Mouse (Mus musculus) stomach, embryonic 14.5 days (tissue): ENCODE results near the gene Parp11. TPM values are rescaled to one million over a fixed set of nuclear protein-coding genes. Genes with fewer than 3 reads are reported as not detected.

Experiments used
- ATAC-seq: fragments of 200-750 bp; cut with Nextera tagmentation; 2 replicates; pipeline ENCODE4 v1.8.0; 2017; ENCODE audit warnings: low read depth, moderate TSS enrichment; ENCODE audit not compliant: insufficient number of reproducible peaks, insufficient read depth, low FRiP score
- H3K27ac ChIP-seq: fragments of 300-500 bp; sonication (generic); 2 replicates; pipeline ENCODE4 v1.5.1; 2014; ENCODE audit warnings: mild to moderate bottlenecking, low read length, moderate library complexity, mixed read lengths
- H3K27me3 ChIP-seq: fragments of 300-500 bp; sonication (generic); 2 replicates; pipeline ENCODE4 v1.6.1; 2014; ENCODE audit warnings: low read length, control low read depth, mixed read lengths; ENCODE audit not compliant: control insufficient read depth, insufficient read depth
- H3K36me3 ChIP-seq: fragments of 300-500 bp; sonication (generic); 2 replicates; pipeline ENCODE4 v1.6.1; 2014; ENCODE audit warnings: mild to moderate bottlenecking, control low read depth, low read length, moderate library complexity, mixed read lengths; ENCODE audit not compliant: control insufficient read depth, insufficient read depth
- H3K4me1 ChIP-seq: fragments of 300-500 bp; sonication (generic); 2 replicates; pipeline ENCODE4 v1.6.1; 2014; ENCODE audit warnings: low read length, control low read depth, mixed read lengths; ENCODE audit not compliant: control insufficient read depth, insufficient read depth
- H3K4me2 ChIP-seq: fragments of 300-500 bp; sonication (generic); replicated peaks from 2 replicates; pipeline ENCODE4 v1.6.1; 2014; ENCODE audit warnings: low read depth, low read length, control low read depth
- H3K4me3 ChIP-seq: fragments of 300-500 bp; sonication (generic); 2 replicates; pipeline ENCODE4 v1.5.1; 2014; ENCODE audit warnings: low read depth, low read length, control low read depth
- H3K9ac ChIP-seq: fragments of 300-500 bp; sonication (generic); replicated peaks from 2 replicates; pipeline ENCODE4 v1.6.1; 2014; ENCODE audit warnings: low read depth, mild to moderate bottlenecking, control low read depth, low read length, moderate library complexity, mixed read lengths
- H3K9me3 ChIP-seq: fragments of 300-500 bp; sonication (generic); 2 replicates; pipeline ENCODE4 v1.6.1; 2016; ENCODE audit warnings: low read depth, low read length, control low read depth; ENCODE audit not compliant: control insufficient read depth
- WGBS: fragments of 180-500 bp; shearing (Covaris S2); extraction: QIAGEN DNeasy Blood & Tissue Kit; methylation state at CpG from one replicate; pipeline ENCODE4 v1.1.7; 2014; 5-methylcytosine and 5-hydroxymethylcytosine counted together
- polyA plus RNA-seq: library from polyadenylated mRNA; unstranded; fragments of >200 nt; fragmentation: Nextera tagmentation; extraction: Ambion mirVana; gene quantifications from 2 replicates; pipeline ENCODE4 v1.2.1, GENCODE M21; 2014

Parp11 gene
- polyA plus RNA-seq, 1 experiment from 2014 or later: 31.0 TPM

GRCm38 (mm10) chr6:127463273-127464001 is 16.8 kb downstream of the Parp11 start:
- Histone ChIP-seq H3K4me2 (no peak overlapping the region), H3K4me3 (no peak overlapping the region), H3K9me3 (no peaks in the 10 kb centered on the region), H3K27me3 (no peaks in the 10 kb centered on the region), H3K4me1 (no peaks in the 10 kb centered on the region), H3K27ac (no peak overlapping the region), H3K9ac (no peak overlapping the region), H3K36me3 (no peaks in the 10 kb centered on the region)
- ATAC-seq: no peak
- 58% methylated on average over 21 of the region's 21 CpGs for WGBS

GRCm38 (mm10) chr6:127464523-127464922 is 17.9 kb downstream of the Parp11 start:
- Histone ChIP-seq H3K9me3 (no peaks in the 10 kb centered on the region), H3K9ac (no peak overlapping the region), H3K4me1 (no peaks in the 10 kb centered on the region), H3K4me3 (no peak overlapping the region), H3K4me2 (no peak overlapping the region), H3K27me3 (no peaks in the 10 kb centered on the region), H3K27ac (no peak overlapping the region), H3K36me3 (no peaks in the 10 kb centered on the region)
- no peak for ATAC-seq
- WGBS: 77% methylated on average over 7 of the region's 7 CpGs

- H3K4me3 ChIP-seq: no peak overlapping the region
- H3K4me1 ChIP-seq: no peaks in the 10 kb centered on the region
- no peak for ATAC-seq
- H3K9ac ChIP-seq: no peak overlapping the region
- H3K27ac ChIP-seq: no peak overlapping the region
- H3K9me3 ChIP-seq: no peaks in the 10 kb centered on the region
- H3K36me3 ChIP-seq: no peaks in the 10 kb centered on the region
- H3K27me3 ChIP-seq: no peaks in the 10 kb centered on the region
- no peak overlapping the region for H3K4me2 ChIP-seq
- 58% methylated on average over 4 of the region's 4 CpGs for WGBS
Measured at GRCm38 (mm10) chr6:127466749-127467310, 20.2 kb downstream of the Parp11 start.

GRCm38 (mm10) chr6:127472078-127472477 is 25.4 kb downstream of the Parp11 start:
- 83% methylated on average over 4 of the region's 4 CpGs for WGBS
- H3K4me1 ChIP-seq: no peaks in the 10 kb centered on the region
- no peak overlapping the region for H3K9ac ChIP-seq
- no peaks in the 10 kb centered on the region for H3K9me3 ChIP-seq
- H3K36me3 ChIP-seq: peaks cover 4% of the 10 kb centered on the region; the same call in 1 of the 2 replicates
- H3K27me3 ChIP-seq: no peaks in the 10 kb centered on the region
- no peak overlapping the region for H3K4me3 ChIP-seq
- H3K27ac ChIP-seq: no peak overlapping the region
- no peak for ATAC-seq
- no peak overlapping the region for H3K4me2 ChIP-seq

GRCm38 (mm10) chr6:127473961-127474360 is 27.3 kb downstream of the Parp11 start:
- H3K9ac ChIP-seq: no peak overlapping the region
- H3K9me3 ChIP-seq: no peaks in the 10 kb centered on the region
- H3K4me2 ChIP-seq: no peak overlapping the region
- no peaks in the 10 kb centered on the region for H3K4me1 ChIP-seq
- ATAC-seq: no peak
- H3K27me3 ChIP-seq: no peaks in the 10 kb centered on the region
- H3K36me3 ChIP-seq: peaks cover 4% of the 10 kb centered on the region; the same call in 1 of the 2 replicates
- 75% methylated on average over 8 of the region's 8 CpGs for WGBS
- H3K27ac ChIP-seq: no peak overlapping the region
- no peak overlapping the region for H3K4me3 ChIP-seq

GRCm38 (mm10) chr6:127475231-127475630 is 28.6 kb downstream of the Parp11 start:
- H3K27ac ChIP-seq: no peak overlapping the region
- WGBS: 72% methylated on average over 3 of the region's 3 CpGs
- H3K27me3 ChIP-seq: no peaks in the 10 kb centered on the region

GRCm38 (mm10) chr6:127491046-127491445 is 44.4 kb downstream of the Parp11 start:
- no peak for ATAC-seq
- H3K27ac ChIP-seq: no peak overlapping the region
- H3K9ac ChIP-seq: no peak overlapping the region
- H3K4me2 ChIP-seq: no peak overlapping the region
- H3K4me3 ChIP-seq: no peak overlapping the region
- no peaks in the 10 kb centered on the region for H3K9me3 ChIP-seq
- no peaks in the 10 kb centered on the region for H3K27me3 ChIP-seq
- 79% methylated on average over 6 of the region's 6 CpGs for WGBS
- no peaks in the 10 kb centered on the region for H3K4me1 ChIP-seq
- H3K36me3 ChIP-seq: peaks cover 9% of the 10 kb centered on the region; the same call in 1 of the 2 replicates

More at GRCm38 (mm10) chr6:127475231-127475630, 28.6 kb downstream of the Parp11 start:
- H3K36me3 ChIP-seq: peaks cover 7% of the 10 kb centered on the region; the same call in 1 of the 2 replicates
- no peaks in the 10 kb centered on the region for H3K9me3 ChIP-seq
- ATAC-seq: no peak
- no peak overlapping the region for H3K9ac ChIP-seq
- no peaks in the 10 kb centered on the region for H3K4me1 ChIP-seq
- H3K4me3 ChIP-seq: no peak overlapping the region
- H3K4me2 ChIP-seq: no peak overlapping the region

GRCm38 (mm10) chr6:127492561-127492960 is 45.9 kb downstream of the Parp11 start:
- WGBS: 88% methylated on average over 4 of the region's 4 CpGs
- no peak for ATAC-seq
- Histone ChIP-seq H3K4me3 (no peak overlapping the region), H3K27ac (no peak overlapping the region), H3K4me2 (no peak overlapping the region), H3K27me3 (no peaks in the 10 kb centered on the region), H3K9me3 (no peaks in the 10 kb centered on the region), H3K36me3 (peaks cover 9% of the 10 kb centered on the region; the same call in 1 of the 2 replicates), H3K9ac (no peak overlapping the region), H3K4me1 (no peaks in the 10 kb centered on the region)
